Mouse (Mus musculus): ENCODE measurements around the gene Ripk1. TPM values are rescaled to one million over a fixed set of nuclear protein-coding genes. Genes with fewer than 3 reads are reported as not detected.
A peak's percentile ranks its signal among the peaks of the same experiment; 100 is the strongest.
"Not testable (repeated sequence)": the region's sequence is repeated elsewhere in the genome, so short reads cannot be mapped to it uniquely, and the experiment has no call there.

Ripk1 gene
- polyA plus RNA-seq, 1 experiment from 2014 or later = 12.7 TPM

DNA sequence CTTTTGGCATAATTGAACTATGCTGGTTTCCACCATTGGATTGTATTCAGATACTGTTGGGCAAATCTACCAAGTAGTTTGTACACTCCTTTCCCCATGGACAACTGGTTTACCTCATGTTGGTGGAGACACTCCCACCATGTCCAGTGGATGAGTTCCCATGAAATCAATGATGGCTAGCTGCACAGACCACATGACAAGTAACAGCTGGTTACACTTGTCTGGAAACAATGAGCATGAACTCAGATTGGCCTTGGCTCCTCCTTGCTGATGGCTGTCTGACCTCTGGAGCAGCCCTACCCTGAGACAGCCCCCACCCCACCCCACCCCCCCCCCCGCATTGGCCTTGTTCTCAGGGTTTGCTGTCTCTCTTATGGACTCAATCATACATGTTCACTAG lies 55.1 kb downstream of the Ripk1 start:
- H3K4me3 ChIP-seq (replicated peaks) = no peak overlapping the region
- H3K36me3 ChIP-seq = peaks cover 69% of the 10 kb centered on the region
- ATAC-seq (ENCODE audit: insufficient number of reproducible peaks, insufficient read depth, low FRiP score, low TSS enrichment, low read depth) = no peak
- H3K27ac ChIP-seq = no peak overlapping the region
- H3K4me1 ChIP-seq (replicated peaks) = no peaks in the 10 kb centered on the region
- no peaks in the 10 kb centered on the region for H3K27me3 ChIP-seq
- WGBS = 86% methylated on average over 1 of the region's 1 CpGs
- H3K4me2 ChIP-seq = no peak overlapping the region
- H3K9ac ChIP-seq (replicated peaks) = no peak overlapping the region
- H3K9me3 ChIP-seq = 0 out of 2 replicates have a peak, but pooled peaks cover 3% of the 10 kb centered on the region

DNA sequence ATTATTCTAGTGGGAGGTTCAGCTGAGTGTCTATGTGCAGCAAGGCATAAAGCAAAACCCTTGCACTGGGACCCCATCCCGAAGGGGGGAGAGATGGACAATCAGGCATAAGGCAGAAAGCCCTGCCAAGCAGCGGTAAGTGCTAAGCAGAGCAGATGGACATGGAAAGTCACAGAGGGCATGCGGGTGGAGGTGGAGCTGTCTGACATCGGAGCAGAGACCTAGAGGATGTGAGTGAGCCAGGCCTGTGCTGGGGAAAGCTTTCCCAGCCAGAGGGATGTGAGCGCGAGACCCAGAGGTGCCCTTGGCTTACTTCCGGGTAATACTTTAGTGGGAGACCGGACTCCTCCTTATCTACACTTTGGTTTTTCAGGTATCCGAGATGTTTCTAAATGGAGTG lies 57.9 kb downstream of the Ripk1 start:
- WGBS = 89% methylated on average over 9 of the region's 9 CpGs
- Histone ChIP-seq H3K27ac (no peak overlapping the region), H3K4me3 (replicated peaks) (no peak overlapping the region)

DNA sequence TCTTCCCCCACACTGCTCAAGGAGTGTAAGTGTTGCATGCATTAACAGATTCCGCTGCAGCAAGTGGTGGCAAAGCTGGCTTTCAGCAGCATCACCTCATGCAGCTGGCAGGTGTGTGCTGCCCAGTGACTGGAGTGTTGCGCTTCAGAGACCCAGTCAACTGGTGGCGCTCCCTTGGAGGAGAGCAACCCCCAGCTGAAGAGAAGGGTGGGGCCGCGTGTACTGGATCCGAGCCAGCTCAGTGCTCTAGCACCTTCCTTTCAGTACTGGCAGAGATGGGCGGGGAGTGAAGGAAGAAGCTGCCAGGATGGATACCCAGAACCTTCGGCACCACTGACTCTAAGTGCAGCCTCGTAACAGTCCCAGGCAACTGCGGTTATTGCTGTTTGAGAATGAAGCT lies 60.3 kb downstream of the Ripk1 start:
- 86% methylated on average over 10 of the region's 10 CpGs for WGBS
- H3K9me3 ChIP-seq = no peaks in the 10 kb centered on the region
- H3K4me2 ChIP-seq = no peak overlapping the region
- H3K9ac ChIP-seq (replicated peaks) = no peak overlapping the region
- H3K27ac ChIP-seq = no peak overlapping the region
- no peak overlapping the region for H3K4me3 ChIP-seq (replicated peaks)
- ATAC-seq (ENCODE audit: insufficient number of reproducible peaks, insufficient read depth, low FRiP score, low TSS enrichment, low read depth) = no peak
- H3K27me3 ChIP-seq = no peaks in the 10 kb centered on the region
- H3K4me1 ChIP-seq (replicated peaks) = no peaks in the 10 kb centered on the region
- H3K36me3 ChIP-seq = peaks cover 42% of the 10 kb centered on the region

More for the DNA sequence above, 57.9 kb downstream of the Ripk1 start:
- ATAC-seq (ENCODE audit: insufficient number of reproducible peaks, insufficient read depth, low FRiP score, low TSS enrichment, low read depth) = no peak
- no peak overlapping the region for H3K4me2 ChIP-seq
- H3K9ac ChIP-seq (replicated peaks) = no peak overlapping the region
- peaks cover 59% of the 10 kb centered on the region for H3K36me3 ChIP-seq
- H3K27me3 ChIP-seq = no peaks in the 10 kb centered on the region
- no peaks in the 10 kb centered on the region for H3K4me1 ChIP-seq (replicated peaks)
- H3K9me3 ChIP-seq = 0 out of 2 replicates have a peak, but pooled peaks cover 3% of the 10 kb centered on the region

DNA sequence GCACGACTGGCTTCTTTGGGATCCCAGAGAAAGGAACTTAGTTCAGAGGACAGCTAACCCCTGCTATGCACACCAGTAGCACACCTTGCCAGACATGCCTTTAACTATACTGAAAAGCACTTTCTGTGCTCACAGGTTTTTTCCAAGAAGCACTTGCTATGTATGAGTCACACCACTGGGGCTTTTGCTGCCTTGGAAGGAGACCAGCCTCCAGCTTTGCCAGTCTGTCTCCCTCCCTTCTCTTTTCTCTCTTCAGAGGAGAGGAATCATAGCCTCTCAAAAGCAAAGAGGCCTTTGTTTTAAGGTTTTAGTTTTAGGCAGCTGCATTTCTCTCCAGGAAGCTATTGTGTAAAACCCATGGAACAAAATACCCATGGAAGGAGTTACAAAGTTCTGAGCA lies 64.2 kb downstream of the Ripk1 start:
- no peak for ATAC-seq (ENCODE audit: insufficient number of reproducible peaks, insufficient read depth, low FRiP score, low TSS enrichment, low read depth)
- no peaks in the 10 kb centered on the region for H3K27me3 ChIP-seq
- no peak overlapping the region for H3K9ac ChIP-seq (replicated peaks)
- peaks cover 27% of the 10 kb centered on the region for H3K36me3 ChIP-seq
- no peak overlapping the region for H3K4me3 ChIP-seq (replicated peaks)
- no peaks in the 10 kb centered on the region for H3K9me3 ChIP-seq
- H3K4me2 ChIP-seq = no peak overlapping the region
- H3K27ac ChIP-seq = no peak overlapping the region
- 60% methylated on average over 1 of the region's 1 CpGs for WGBS
- H3K4me1 ChIP-seq (replicated peaks) = 0 out of 2 replicates have a peak, but pooled peaks cover 8% of the 10 kb centered on the region

DNA sequence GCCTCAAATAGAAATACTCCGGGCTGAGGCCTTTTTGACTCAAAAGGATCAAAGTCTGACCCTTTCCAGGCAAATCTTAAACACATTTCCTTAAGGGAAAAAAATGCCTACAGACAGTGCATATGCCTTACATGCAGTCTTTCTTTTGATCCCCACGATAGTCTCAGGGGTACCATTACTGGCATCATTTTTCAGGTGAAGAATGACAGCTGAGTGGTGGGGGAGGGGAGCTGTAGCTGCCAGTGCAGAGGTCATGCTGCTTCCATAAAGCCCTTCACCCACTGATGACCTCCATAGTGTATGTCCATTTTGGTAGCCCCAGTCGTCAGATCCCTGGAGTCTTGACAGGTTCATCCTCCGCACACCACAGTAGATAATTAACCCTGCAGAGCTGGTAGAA lies 68.1 kb downstream of the Ripk1 start:
- Histone ChIP-seq H3K4me2 (no peak overlapping the region), H3K4me3 (replicated peaks) (no peak overlapping the region), H3K9me3 (no peaks in the 10 kb centered on the region), H3K36me3 (peaks cover 19% of the 10 kb centered on the region; the same call in 1 of the 2 replicates), H3K9ac (replicated peaks) (no peak overlapping the region), H3K4me1 (replicated peaks) (0 out of 2 replicates have a peak, but pooled peaks cover 8% of the 10 kb centered on the region), H3K27me3 (no peaks in the 10 kb centered on the region), H3K27ac (no peak overlapping the region)
- WGBS = 45% methylated on average over 4 of the region's 4 CpGs
- ATAC-seq (ENCODE audit: insufficient number of reproducible peaks, insufficient read depth, low FRiP score, low TSS enrichment, low read depth) = no peak

DNA sequence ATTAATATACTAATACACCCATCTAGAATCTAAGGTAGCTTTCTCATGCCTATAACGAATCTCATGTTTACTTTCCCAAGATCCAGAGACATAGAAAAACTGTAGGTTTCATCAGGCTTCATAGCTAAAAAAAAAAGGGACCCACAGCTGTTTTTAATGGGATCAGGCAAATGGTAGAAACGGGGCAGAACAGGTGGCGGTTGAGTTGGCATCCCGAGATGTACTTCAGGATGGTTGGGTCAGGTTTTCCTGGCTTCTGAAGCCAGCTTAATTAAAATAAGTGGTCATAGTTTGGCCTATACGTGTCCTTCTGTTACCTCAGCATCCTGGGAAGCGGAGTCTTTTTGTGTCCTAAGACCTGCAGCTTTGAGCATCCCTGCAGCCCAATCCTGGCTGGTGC lies 69.7 kb downstream of the Ripk1 start:
- Histone ChIP-seq H3K4me3 (replicated peaks) (no peak overlapping the region), H3K4me2 (no peak overlapping the region)

DNA sequence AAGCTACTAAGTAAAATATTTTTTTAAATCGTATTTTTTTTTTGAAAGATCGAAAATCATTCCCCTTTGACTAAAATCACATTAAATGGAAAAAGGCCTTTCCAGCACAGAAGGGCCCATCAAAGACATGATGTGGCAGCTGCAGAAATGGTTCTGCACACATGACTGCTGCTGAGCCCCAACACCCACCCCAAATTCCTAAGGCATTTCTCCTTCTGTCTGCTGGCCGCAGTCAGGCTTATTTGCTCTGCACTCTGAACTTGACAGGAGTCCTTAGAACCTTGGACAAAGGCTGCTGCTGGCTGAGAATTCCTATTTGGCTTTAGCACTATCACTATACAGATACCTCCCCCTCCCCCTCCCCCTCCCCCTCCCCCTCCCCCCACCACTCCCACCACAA lies 70.7 kb downstream of the Ripk1 start:
- H3K27ac ChIP-seq = no peak overlapping the region
- no peak overlapping the region for H3K4me3 ChIP-seq (replicated peaks)
- H3K9me3 ChIP-seq = no peaks in the 10 kb centered on the region
- peaks cover 18% of the 10 kb centered on the region for H3K4me1 ChIP-seq (replicated peaks)
- no peak overlapping the region for H3K9ac ChIP-seq (replicated peaks)
- no peak for ATAC-seq (ENCODE audit: insufficient number of reproducible peaks, insufficient read depth, low FRiP score, low TSS enrichment, low read depth)
- H3K4me2 ChIP-seq = no peak overlapping the region
- WGBS = 80% methylated on average over 3 of the region's 3 CpGs
- H3K36me3 ChIP-seq = peaks cover 16% of the 10 kb centered on the region; the same call in 1 of the 2 replicates
- no peaks in the 10 kb centered on the region for H3K27me3 ChIP-seq

More for the DNA sequence above, 69.7 kb downstream of the Ripk1 start:
- peaks cover 21% of the 10 kb centered on the region; the same call in 1 of the 2 replicates for H3K36me3 ChIP-seq
- no peak for ATAC-seq (ENCODE audit: insufficient number of reproducible peaks, insufficient read depth, low FRiP score, low TSS enrichment, low read depth)
- no peaks in the 10 kb centered on the region for H3K9me3 ChIP-seq
- H3K4me1 ChIP-seq (replicated peaks) = peaks cover 14% of the 10 kb centered on the region
- H3K27me3 ChIP-seq = no peaks in the 10 kb centered on the region
- WGBS = 83% methylated on average over 6 of the region's 6 CpGs
- H3K27ac ChIP-seq = no peak overlapping the region
- H3K9ac ChIP-seq (replicated peaks) = no peak overlapping the region

DNA sequence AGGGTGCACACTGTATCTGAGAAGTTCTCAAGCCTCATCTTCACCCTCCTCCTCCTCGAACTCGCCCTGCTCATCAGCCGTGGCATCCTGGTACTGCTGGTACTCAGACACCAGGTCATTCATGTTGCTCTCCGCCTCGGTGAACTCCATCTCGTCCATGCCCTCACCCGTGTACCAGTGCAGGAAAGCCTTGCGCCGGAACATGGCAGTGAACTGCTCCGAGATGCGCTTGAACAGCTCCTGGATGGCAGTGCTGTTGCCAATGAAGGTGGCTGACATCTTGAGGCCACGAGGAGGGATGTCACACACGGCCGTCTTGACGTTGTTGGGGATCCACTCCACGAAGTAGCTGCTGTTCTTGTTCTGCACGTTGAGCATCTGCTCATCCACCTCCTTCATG lies 72.3 kb downstream of the Ripk1 start:
- H3K9ac ChIP-seq (replicated peaks); ATAC-seq (ENCODE audit: insufficient number of reproducible peaks, insufficient read depth, low FRiP score, low TSS enrichment, low read depth); H3K27me3 ChIP-seq; H3K4me3 ChIP-seq (replicated peaks); H3K27ac ChIP-seq; H3K9me3 ChIP-seq; H3K4me2 ChIP-seq: not testable (repeated sequence)
- 91% methylated on average over 11 of the region's 17 CpGs for whole genome bisulfite sequencing
- peaks cover 24% of the 10 kb centered on the region for H3K4me1 ChIP-seq (replicated peaks)
- peaks cover 13% of the 10 kb centered on the region; the same call in 1 of the 2 replicates for H3K36me3 ChIP-seq

DNA sequence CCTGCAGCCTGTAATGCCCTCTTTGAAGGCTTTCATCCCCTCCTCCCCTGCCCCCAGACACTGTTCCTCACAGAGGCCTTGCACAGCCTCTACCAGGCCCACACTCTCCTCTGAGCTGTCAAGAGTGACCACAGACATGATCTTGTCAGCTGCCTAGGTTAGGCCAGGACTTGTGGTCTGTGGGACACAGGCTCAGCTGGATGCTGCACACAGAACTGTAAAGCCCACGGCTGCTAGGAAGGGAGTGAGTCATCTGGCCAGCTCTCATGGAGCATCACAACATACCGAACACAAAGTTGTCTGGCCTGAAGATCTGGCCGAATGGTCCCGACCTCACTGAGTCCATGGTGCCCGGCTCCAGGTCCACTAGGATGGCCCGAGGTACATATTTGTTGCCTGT lies 73.7 kb downstream of the Ripk1 start:
- H3K9ac ChIP-seq (replicated peaks); H3K4me2 ChIP-seq: not testable (repeated sequence)
- H3K36me3 ChIP-seq = peaks cover 12% of the 10 kb centered on the region; the same call in 1 of the 2 replicates

DNA sequence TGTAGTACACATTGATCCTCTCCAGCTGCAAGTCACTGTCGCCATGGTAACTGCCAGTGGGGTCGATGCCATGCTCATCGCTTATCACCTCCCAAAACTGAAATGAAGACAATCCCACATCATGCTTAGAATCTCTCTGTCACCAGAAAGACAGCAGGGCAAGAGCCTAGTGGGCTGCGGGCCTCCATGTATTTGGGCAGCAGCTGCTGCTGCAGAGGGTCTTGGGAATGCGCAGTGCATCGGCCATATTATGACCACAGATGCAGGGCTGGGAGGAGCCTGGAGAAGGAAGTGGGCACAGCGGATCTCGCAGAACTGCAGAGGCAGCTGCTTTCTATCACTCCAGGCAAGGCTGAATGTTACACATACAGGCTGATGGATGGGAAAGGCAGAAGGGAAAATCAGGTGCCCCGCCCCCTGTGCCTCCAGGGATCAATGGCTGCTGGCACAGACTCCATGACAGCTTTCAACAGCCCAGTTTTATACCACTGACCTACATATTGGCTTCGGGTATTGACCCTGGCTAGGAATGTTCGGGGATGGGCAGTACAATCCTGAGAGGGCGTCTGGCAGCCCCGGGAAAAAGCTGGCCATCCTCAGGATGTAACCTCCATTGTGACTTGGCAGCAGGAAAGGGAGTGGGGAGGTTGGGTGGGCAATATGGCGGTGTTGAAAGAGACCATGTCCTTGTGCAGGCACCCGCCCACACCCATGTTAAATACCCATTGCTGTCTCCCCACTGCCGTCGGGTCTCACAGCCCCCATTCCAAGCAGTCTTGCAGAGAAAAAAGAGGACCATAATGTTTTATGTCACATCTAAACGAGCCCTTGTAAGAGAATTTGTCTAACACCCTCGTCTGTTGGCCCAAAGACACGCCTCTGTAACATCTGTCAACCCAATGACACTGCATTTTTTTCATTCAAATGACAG lies 74.7 kb downstream of the Ripk1 start:
- H3K9ac ChIP-seq (replicated peaks) = no peak overlapping the region
- peak overlapping the region; percentile 95 for H3K4me2 ChIP-seq
- H3K27ac ChIP-seq = no peak overlapping the region
- no peaks in the 10 kb centered on the region; the same call in 1 of the 2 replicates for H3K27me3 ChIP-seq
- H3K9me3 ChIP-seq = no peaks in the 10 kb centered on the region
- H3K4me1 ChIP-seq (replicated peaks) = peaks cover 16% of the 10 kb centered on the region
- ATAC-seq (ENCODE audit: insufficient number of reproducible peaks, insufficient read depth, low FRiP score, low TSS enrichment, low read depth) = no peak
- H3K4me3 ChIP-seq (replicated peaks) = peak overlapping the region; percentile 63
- peaks cover 8% of the 10 kb centered on the region; the same call in 1 of the 2 replicates for H3K36me3 ChIP-seq
- WGBS = 58% methylated on average over 20 of the region's 20 CpGs

More for the DNA sequence above, 73.7 kb downstream of the Ripk1 start:
- not testable (repeated sequence) for ATAC-seq (ENCODE audit: insufficient number of reproducible peaks, insufficient read depth, low FRiP score, low TSS enrichment, low read depth); H3K9me3 ChIP-seq; H3K27me3 ChIP-seq; H3K4me3 ChIP-seq (replicated peaks); H3K27ac ChIP-seq
- peaks cover 16% of the 10 kb centered on the region for H3K4me1 ChIP-seq (replicated peaks)
- 81% methylated on average over 6 of the region's 6 CpGs for WGBS

DNA sequence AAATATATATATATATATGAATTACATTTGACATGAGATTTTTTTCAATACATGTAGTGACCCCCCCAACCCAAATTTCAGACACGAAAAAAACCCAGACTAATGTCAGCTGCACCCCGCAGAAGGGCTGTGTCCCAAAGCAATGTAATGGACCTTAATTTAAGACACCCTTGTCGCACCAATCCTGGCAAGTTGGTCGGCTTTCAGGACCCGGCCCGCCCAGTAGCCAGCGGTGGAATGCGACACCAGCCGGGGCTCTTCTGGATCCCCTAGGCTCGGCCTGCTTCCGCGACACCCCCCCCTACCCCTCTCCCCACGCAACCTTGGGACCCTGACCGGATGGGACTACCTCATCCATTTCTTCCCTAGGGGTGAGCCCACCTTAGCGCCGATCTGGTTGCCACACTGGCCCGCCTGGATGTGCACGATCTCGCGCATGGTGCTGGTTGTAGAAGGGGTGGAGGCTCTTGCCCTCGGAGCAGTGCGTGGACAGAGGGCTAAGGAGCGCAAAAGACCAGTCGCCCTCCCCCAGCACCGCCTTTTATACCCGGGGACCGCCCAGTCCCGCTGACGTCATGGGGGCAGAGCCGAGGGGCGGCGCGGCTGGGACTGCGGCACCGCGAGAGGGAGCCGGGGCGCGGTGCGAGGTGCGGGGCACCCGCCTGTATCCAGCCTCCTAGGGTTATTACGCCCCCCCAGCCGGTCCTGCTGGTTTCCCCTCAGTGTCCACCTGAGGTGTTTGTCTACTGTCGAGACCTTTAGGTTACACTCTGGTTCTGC lies 75.5 kb downstream of the Ripk1 start, which contains the start of gene Tubb2a:
Tubb2a (minus strand) TSS at position 516 of the 780 bp plus-strand sequence.
- peak within 1 kb of the TSS; percentile 63 for H3K4me3 ChIP-seq (replicated peaks)
- under 1% methylated on average over 45 of the region's 45 CpGs for WGBS
- H3K36me3 ChIP-seq = peaks cover 8% of the 10 kb centered on the region; the same call in 1 of the 2 replicates
- H3K4me2 ChIP-seq = peak within 1 kb of the TSS; percentile 95
- H3K27ac ChIP-seq = no peak within 1 kb of the TSS
- H3K27me3 ChIP-seq = no peaks in the 10 kb centered on the region; the same call in 1 of the 2 replicates
- peak within 1 kb of the TSS; percentile 66 for H3K9ac ChIP-seq (replicated peaks)
- ATAC-seq (ENCODE audit: insufficient number of reproducible peaks, insufficient read depth, low FRiP score, low TSS enrichment, low read depth) = peak; percentile 89
- H3K9me3 ChIP-seq = no peaks in the 10 kb centered on the region
- H3K4me1 ChIP-seq (replicated peaks) = peaks cover 16% of the 10 kb centered on the region
